Mouse (Mus musculus) ES-Bruce4 (cell line): ENCODE results near the gene Six1. TPM values are rescaled to one million over a fixed set of nuclear protein-coding genes. Genes with fewer than 3 reads are reported as not detected.

Experiments used
- H3K27ac ChIP-seq: 2 replicates; pipeline ENCODE4 v1.5.1; 2012; ENCODE audit warnings: low read length, inconsistent platforms; ENCODE audit not compliant: insufficient read depth
- H3K27me3 ChIP-seq: 2 replicates; pipeline ENCODE4 v1.6.1; 2012; ENCODE audit warnings: mild to moderate bottlenecking, low read length, inconsistent platforms; ENCODE audit not compliant: control insufficient read depth, poor library complexity, insufficient read depth, severe bottlenecking
- H3K36me3 ChIP-seq: 2 replicates; pipeline ENCODE4 v1.6.1; 2012; ENCODE audit warnings: inconsistent platforms, mild to moderate bottlenecking, low read length, moderate library complexity; ENCODE audit not compliant: control insufficient read depth, poor library complexity, insufficient read depth, severe bottlenecking
- H3K4me1 ChIP-seq: one replicate; pipeline ENCODE4 v1.8.1; 2011; ENCODE audit warnings: low read length; ENCODE audit not compliant: control insufficient read depth, insufficient read depth
- H3K4me3 ChIP-seq: 2 replicates; pipeline ENCODE4 v1.5.1; 2011; ENCODE audit warnings: low read depth, mild to moderate bottlenecking, low read length
- H3K9ac ChIP-seq: 2 replicates; pipeline ENCODE4 v1.6.1; 2012; ENCODE audit warnings: low read depth, mild to moderate bottlenecking, inconsistent platforms; ENCODE audit not compliant: poor library complexity, severe bottlenecking
- H3K9me3 ChIP-seq: replicated peaks from 2 replicates; pipeline ENCODE4 v1.6.1; 2012; ENCODE audit warnings: mild to moderate bottlenecking, low read length, inconsistent platforms; ENCODE audit not compliant: control insufficient read depth, poor library complexity, insufficient read depth, severe bottlenecking
- CTCF ChIP-seq: IDR thresholded peaks from one replicate; pipeline ENCODE4 v1.8.1; 2011; ENCODE audit warnings: low read depth, low read length
- EP300 ChIP-seq: IDR thresholded peaks from 2 replicates; pipeline ENCODE4 v1.6.1; 2011; ENCODE audit warnings: low read depth, low read length; ENCODE audit not compliant: insufficient read depth
- POLR2A ChIP-seq: IDR thresholded peaks from one replicate; pipeline ENCODE4 v1.8.1; 2011; ENCODE audit warnings: low read length; ENCODE audit not compliant: insufficient read depth
- polyA plus RNA-seq: library from polyadenylated mRNA; stranded (reverse); fragments of >200 nt; gene quantifications from 2 replicates; pipeline ENCODE4 v1.2.4, GENCODE M21; 2011; ENCODE audit warnings: low read depth; ENCODE audit not compliant: missing spikeins, insufficient read depth, insufficient read length

The Six1 gene
- polyA plus RNA-seq, 1 experiment, result 2.9 TPM

DNA sequence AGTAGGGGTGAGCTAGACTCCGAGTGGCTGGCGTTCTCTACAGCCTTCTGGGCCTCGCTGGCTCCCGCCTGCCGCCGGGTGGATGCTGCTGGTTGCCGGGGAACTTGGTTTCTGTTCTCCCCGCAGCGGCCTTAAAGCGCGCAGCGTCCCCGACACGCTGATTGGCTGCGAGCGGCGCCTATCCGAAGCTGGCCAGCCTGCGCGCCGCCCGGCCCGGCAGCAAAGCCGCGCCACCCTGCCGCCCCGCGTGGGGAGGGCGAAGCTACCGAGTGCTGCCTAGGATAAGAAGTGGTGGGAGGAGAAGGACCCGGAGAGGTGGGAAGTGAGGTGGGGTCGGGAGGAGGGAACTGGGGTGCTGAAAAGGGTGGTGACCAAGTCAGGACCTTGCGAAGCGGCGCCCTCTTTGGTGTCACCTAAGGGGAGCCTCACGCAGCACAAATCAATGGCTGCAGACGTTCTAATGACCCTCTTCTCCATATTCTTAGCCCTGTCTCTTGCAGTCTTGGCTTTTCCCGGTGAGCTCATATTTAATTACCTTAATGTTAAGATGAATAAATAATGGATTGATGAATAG is 7.0 kb downstream of the Six1 start:
- peak overlapping the region; percentile 58; the same call in 1 of the 2 replicates for H3K9ac ChIP-seq
- H3K4me1 ChIP-seq, result no peaks in the 10 kb centered on the region
- no peak overlapping the region for H3K27ac ChIP-seq
- no peak for TF ChIP-seq CTCF
- no peak for TF ChIP-seq EP300
- TF ChIP-seq POLR2A, result no peak
- peaks cover 44% of the 10 kb centered on the region for H3K27me3 ChIP-seq
- H3K9me3 ChIP-seq, result no peaks in the 10 kb centered on the region
- peak overlapping the region; percentile 80 for H3K4me3 ChIP-seq
- no peaks in the 10 kb centered on the region for H3K36me3 ChIP-seq

GRCm38 (mm10) chr12:73045724-73046606 is 7.7 kb downstream of the Six1 start:
- Histone ChIP-seq H3K4me3 (peak overlapping the region; percentile 80), H3K9ac (peak overlapping the region; percentile 58), H3K4me1 (no peaks in the 10 kb centered on the region), H3K27ac (no peak overlapping the region), H3K27me3 (peaks cover 44% of the 10 kb centered on the region), H3K36me3 (no peaks in the 10 kb centered on the region), H3K9me3 (no peaks in the 10 kb centered on the region)
- TF ChIP-seq CTCF (no peak), EP300 (no peak), POLR2A (no peak)

GRCm38 (mm10) chr12:73045046-73045723 is 8.5 kb downstream of the Six1 start:
- no peak overlapping the region for H3K27ac ChIP-seq
- no peaks in the 10 kb centered on the region for H3K36me3 ChIP-seq
- no peak for TF ChIP-seq CTCF
- no peak for TF ChIP-seq POLR2A
- TF ChIP-seq EP300, result no peak
- H3K4me1 ChIP-seq, result no peaks in the 10 kb centered on the region
- peak overlapping the region; percentile 58 for H3K9ac ChIP-seq
- H3K4me3 ChIP-seq, result peak overlapping the region; percentile 80
- H3K27me3 ChIP-seq, result peaks cover 40% of the 10 kb centered on the region
- H3K9me3 ChIP-seq, result no peaks in the 10 kb centered on the region

GRCm38 (mm10) chr12:73044221-73045045 is 9.3 kb downstream of the Six1 start:
- peak overlapping the region; percentile 58 for H3K9ac ChIP-seq
- TF ChIP-seq EP300, result no peak
- no peak for TF ChIP-seq CTCF
- no peaks in the 10 kb centered on the region for H3K36me3 ChIP-seq
- no peak overlapping the region for H3K27ac ChIP-seq
- H3K4me3 ChIP-seq, result peak overlapping the region; percentile 80
- no peaks in the 10 kb centered on the region for H3K9me3 ChIP-seq
- H3K4me1 ChIP-seq, result no peaks in the 10 kb centered on the region
- peaks cover 34% of the 10 kb centered on the region for H3K27me3 ChIP-seq

GRCm38 (mm10) chr12:73043396-73044167 is 10.1 kb downstream of the Six1 start:
- Histone ChIP-seq H3K27me3 (peaks cover 29% of the 10 kb centered on the region), H3K36me3 (no peaks in the 10 kb centered on the region), H3K9me3 (no peaks in the 10 kb centered on the region), H3K9ac (no peak overlapping the region), H3K27ac (no peak overlapping the region), H3K4me1 (no peaks in the 10 kb centered on the region), H3K4me3 (no peak overlapping the region)
- TF ChIP-seq POLR2A, result no peak
- TF ChIP-seq EP300, result no peak
- no peak for TF ChIP-seq CTCF
